Mouse (Mus musculus): Measurements from ENCODE around the gene Ctsd.
"Not testable (repeated sequence)": the region's sequence is repeated elsewhere in the genome, so short reads cannot be mapped to it uniquely, and the experiment has no call there.

Gene Ctsd

DNA sequence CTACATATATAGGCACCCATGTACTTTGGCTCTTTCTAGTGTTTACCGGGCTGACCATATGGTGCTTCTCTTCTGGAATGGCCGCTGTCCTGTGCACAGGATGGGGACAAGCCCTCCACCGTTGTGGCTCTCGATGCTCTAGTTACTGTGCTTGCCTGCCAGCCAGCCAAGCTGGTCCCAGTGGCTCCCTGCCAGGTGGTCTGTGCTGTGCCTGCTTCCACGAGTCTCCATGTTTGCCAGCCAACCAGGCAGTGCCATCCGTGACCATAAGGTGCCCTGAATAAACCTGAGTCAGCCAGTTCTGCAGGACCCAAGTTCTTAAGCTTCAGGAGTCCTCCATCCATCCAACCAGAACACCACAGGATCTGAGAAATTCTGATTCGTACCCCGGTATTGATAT lies 52.7 kb downstream of the Ctsd start:
- DNase-seq (ENCODE audit: low read depth) = no peak

DNA sequence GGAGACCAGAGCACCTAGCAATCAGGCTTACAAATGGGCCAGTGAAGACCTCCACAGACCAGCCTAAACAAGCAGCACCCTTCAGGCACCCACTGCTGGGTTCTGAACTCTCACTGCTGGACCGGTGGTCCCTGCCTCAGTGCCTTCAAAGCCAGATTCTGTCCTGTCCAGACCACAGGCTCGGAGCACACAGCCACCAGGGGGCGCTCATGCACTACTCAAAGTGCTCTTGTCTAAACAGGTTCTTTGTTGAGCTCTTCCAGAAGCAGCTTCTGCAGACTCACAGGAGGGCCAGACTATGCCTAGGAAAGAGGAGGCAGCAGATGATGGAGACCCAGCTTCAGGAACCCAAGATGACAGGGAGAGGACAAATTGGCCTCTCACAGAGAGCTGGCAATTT lies 53.6 kb downstream of the Ctsd start:
- peak; percentile 87 for DNase-seq (ENCODE audit: low read depth)

DNA sequence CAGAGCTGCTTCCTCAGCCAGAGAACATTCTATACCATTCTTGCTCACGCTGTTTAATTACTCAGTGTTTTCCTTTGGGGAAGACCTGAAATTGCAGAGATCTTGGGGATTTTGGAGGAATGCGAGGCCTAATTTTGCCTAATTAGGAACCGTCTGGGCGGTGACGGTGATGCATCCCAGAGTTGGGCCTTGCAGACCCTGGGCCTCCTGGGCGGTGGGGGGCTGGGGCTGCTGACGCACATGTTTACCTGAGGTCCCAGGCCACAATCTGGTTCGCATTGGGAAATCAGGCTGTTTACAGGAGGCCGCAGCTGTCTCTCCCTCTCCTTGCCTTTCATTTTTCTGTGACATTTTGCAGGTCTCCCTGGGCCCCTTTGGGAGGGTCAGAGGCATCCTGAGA lies 55.1 kb downstream of the Ctsd start:
- DNase-seq (ENCODE audit: low read depth) = not testable (repeated sequence)

DNA sequence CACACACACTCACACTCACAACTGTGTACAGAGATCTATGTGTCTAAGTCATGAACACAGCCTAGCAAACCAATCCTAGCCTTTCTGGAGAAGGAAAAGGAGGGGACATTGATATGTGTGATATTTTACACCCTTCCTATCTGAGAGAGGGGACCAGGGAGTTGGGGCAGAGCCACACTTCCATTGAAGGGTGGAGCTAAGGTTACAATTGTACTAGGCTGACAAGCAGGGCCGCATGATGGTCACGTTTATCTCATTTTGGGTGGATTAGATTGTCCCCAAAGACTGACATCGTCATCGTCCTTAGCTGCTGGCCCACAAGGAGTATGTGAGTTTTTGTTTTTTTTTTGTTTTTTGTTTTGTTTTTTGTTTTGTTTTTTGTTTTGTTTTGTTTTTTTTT lies 56.6 kb downstream of the Ctsd start:
- no peak for DNase-seq (ENCODE audit: low read depth)

DNA sequence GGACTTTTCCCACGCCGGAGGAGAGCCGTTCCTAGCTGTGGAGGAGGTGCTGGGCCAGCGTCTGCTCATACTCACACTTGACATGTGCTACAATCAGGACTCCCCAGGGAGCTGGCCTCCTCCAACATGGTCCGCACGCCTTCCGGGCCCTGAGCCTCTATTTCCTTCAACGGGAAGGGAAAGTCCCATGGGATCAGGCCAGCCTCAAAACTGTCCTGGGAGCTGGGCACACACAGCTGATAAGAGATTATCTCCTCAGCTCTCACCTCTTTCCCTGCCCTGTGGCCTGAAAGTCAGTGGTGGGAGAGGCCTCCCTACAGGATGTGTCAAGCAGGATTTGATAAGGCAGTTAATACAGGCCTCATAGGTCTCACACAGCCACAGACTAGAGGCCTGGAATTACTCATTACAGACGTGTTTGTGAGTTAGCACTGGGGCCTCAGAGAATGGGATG lies 57.5 kb downstream of the Ctsd start:
- no peak for DNase-seq (ENCODE audit: low read depth)

DNA sequence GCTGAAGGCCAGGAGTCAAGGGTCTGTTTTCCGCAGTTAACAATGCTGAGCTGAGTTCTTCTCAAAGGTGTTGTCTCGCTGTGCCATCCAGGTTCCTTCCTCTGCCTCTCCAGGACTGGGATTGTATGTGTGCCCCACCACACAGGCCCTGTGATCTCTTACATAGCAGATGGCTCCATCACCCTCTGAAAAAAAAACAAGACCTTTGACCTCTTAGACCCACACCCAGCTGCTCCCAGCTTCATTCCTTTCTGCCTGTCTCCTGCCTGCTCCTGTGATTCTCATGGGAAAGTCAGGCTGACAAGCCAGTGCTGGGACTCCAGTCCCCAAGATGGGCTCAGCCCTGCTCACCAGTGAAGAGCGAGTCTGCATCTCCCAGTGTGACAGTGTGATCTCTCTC lies 59.3 kb downstream of the Ctsd start:
- no peak for DNase-seq (ENCODE audit: low read depth)

DNA sequence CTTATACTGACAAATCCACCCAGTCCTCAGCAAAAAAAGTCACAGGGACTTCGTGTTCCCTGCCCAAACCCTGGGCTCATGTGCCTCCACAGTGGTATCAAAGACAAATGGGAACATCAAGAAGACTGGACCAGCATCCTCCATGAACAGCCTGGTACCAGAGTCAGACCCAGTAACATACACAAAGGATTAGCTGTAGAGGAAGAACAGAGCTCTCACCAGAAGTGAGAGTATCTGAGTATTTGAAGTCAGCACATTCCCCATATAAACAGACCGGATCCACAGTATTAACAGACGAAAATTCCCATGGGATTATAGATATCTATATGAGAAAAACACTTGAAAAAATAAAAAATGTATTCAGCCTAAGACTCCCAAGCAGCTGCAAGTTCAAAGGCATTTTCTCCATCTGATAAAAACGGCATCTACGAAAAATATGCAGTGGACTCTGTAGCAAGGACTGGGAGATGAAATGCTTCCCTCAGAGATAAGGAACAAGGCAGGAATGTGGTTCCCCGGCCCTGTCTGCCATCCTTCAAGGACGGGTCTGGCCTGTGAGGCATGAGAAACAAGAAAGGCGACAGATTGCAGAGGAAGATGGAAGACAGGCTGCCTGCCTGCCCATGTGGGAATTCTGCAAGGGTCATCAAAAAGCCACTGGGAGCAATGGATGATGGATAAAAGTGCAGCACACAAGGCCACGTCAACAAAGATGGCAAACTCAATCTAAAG lies 61.0 kb downstream of the Ctsd start:
- no peak for DNase-seq (ENCODE audit: low read depth)

All from 416B (cell line).